In the genomic region with DNA sequence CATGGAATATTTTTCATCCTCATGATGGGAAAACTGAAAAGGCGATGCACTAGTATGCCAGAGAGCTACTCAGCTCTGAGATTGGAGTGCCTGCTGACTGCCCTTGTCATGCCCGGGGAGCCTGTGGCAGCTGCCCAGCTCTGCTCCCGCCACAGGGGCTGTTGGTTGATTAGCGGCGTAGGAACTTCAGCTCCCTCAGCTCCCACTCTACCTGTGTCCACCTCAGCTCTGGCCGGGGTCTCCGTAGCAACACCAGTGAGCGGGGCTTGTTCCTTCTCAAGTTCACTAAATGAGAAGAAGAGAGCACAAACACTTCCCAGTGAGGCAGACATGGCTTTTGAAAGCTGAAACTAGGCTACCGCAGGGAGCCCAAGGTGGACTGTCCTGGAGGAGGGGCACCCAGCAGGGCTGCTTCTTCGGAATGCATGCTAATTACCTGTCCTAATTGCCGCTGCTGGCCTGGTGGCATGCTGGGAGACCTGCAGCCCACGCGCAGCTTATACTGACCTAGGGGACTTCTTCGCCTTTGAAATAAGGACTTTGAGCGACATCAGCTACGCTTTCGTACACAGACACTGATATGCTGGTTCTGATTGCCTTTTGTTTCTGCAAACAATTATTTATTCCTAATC, we compare ENCODE assay signal across 8 mouse cellular contexts.
DNase-seq lines count a peak whose midpoint lies in the region; ATAC-seq and TF ChIP-seq lines count a peak whose summit lies in the region.

No protein-coding gene starts in this region.

- H3K9me3 ChIP-seq in kidney, postnatal 0 days (replicated peaks; ENCODE audit: low read length) = no peaks in the 10 kb centered on the region
- H3K9me3 ChIP-seq in hindbrain, embryonic 10.5 days = no peaks in the 10 kb centered on the region
- no peaks in the 10 kb centered on the region for H3K9me3 ChIP-seq in midbrain, embryonic 11.5 days (ENCODE audit: control insufficient read depth, low read length)

- H3K4me1 ChIP-seq in kidney, postnatal 0 days (replicated peaks; ENCODE audit: insufficient read depth, low read length) = no peaks in the 10 kb centered on the region; the same call in 1 of the 2 replicates
- peaks cover 16% of the 10 kb centered on the region for H3K4me1 ChIP-seq in hindbrain, embryonic 10.5 days (replicated peaks)
- peaks cover 11% of the 10 kb centered on the region for H3K4me1 ChIP-seq in midbrain, embryonic 11.5 days (ENCODE audit: control insufficient read depth, insufficient read depth, low read length)

- ATAC-seq in kidney, postnatal 0 days (replicated peaks; ENCODE audit: low FRiP score, low read depth) = no peak
- no peak for ATAC-seq in midbrain, embryonic 11.5 days (ENCODE audit: low FRiP score)

- H3K36me3 ChIP-seq in kidney, postnatal 0 days (ENCODE audit: insufficient read depth, low read length) = no peaks in the 10 kb centered on the region
- 0 out of 2 replicates have a peak, but pooled peaks cover 5% of the 10 kb centered on the region for H3K36me3 ChIP-seq in hindbrain, embryonic 10.5 days
- no peaks in the 10 kb centered on the region for H3K36me3 ChIP-seq in midbrain, embryonic 11.5 days (ENCODE audit: control insufficient read depth, insufficient read depth, low read length)

- H3K27me3 ChIP-seq in kidney, postnatal 0 days (ENCODE audit: insufficient read depth, low read length) = no peaks in the 10 kb centered on the region
- peaks cover 31% of the 10 kb centered on the region for H3K27me3 ChIP-seq in hindbrain, embryonic 10.5 days (ENCODE audit: insufficient read depth, poor library complexity, severe bottlenecking)
- H3K27me3 ChIP-seq in midbrain, embryonic 11.5 days (ENCODE audit: control insufficient read depth, insufficient read depth, low read length) = no peaks in the 10 kb centered on the region

- WGBS in kidney, postnatal 0 days = 26% methylated on average over 17 of the region's 17 CpGs
- WGBS in hindbrain, embryonic 10.5 days = 7% methylated on average over 17 of the region's 17 CpGs
- WGBS in midbrain, embryonic 11.5 days = 5% methylated on average over 17 of the region's 17 CpGs

- no peak for DNase-seq in kidney, postnatal 0 days (ENCODE audit: low spot score)
- no peak for DNase-seq in kidney, postnatal 14 days
- peak; percentile 17 for DNase-seq in embryo, embryonic 10 days (ENCODE audit: low spot score)
- peak; percentile 23 for DNase-seq in hindbrain, embryonic 10.5 days (ENCODE audit: low spot score)
- peak; percentile 89 for DNase-seq in midbrain, embryonic 11.5 days (ENCODE audit: low spot score, missing footprints)
- no peak for DNase-seq in urinary bladder, adult 18-20 months (ENCODE audit: low spot score in 2 of 2)
- no peak for DNase-seq in layer of hippocampus, adult 8-10 months (ENCODE audit: low spot score in 2 of 2)
- DNase-seq in lung, postnatal 14 days = no peak

- H3K4me2 ChIP-seq in kidney, postnatal 0 days (ENCODE audit: low read length) = peak overlapping the region; percentile 53
- peak overlapping the region; percentile 32 for H3K4me2 ChIP-seq in midbrain, embryonic 11.5 days

- H3K4me3 ChIP-seq in kidney, postnatal 0 days (replicated peaks; ENCODE audit: low read depth, low read length) = peak overlapping the region; percentile 22
- H3K4me3 ChIP-seq in hindbrain, embryonic 10.5 days = peak overlapping the region; percentile 32
- H3K4me3 ChIP-seq in midbrain, embryonic 11.5 days (ENCODE audit: low read depth, low read length) = no peak overlapping the region

- H3K27ac ChIP-seq in kidney, postnatal 0 days = no peak overlapping the region
- peak overlapping the region; percentile 29; the same call in 1 of the 2 replicates for H3K27ac ChIP-seq in hindbrain, embryonic 10.5 days
- no peak overlapping the region for H3K27ac ChIP-seq in midbrain, embryonic 11.5 days (ENCODE audit: low read depth, low read length)

- TF ChIP-seq CTCF in kidney, postnatal 0 days (IDR thresholded peaks at IDR 0.05; ENCODE audit: low read depth) = no peak

- 0 out of 2 replicates have a peak overlapping the region, but pooled peaks have one; percentile 35 for H3K9ac ChIP-seq in kidney, postnatal 0 days (ENCODE audit: low read depth, low read length)
- no peak overlapping the region for H3K9ac ChIP-seq in midbrain, embryonic 11.5 days (ENCODE audit: low read length)

Comparison
In these comparisons a context has a peak if more than half of its experiments do, and no peak if none do; other contexts are left out.
1. DNase-seq: peak in embryo, embryonic 10 days (single experiment), hindbrain, embryonic 10.5 days (single experiment) and midbrain, embryonic 11.5 days (single experiment); none in kidney, postnatal 0 days (single experiment), kidney, postnatal 14 days (single experiment), urinary bladder, adult 18-20 months (0 of 2), layer of hippocampus, adult 8-10 months (0 of 2) and lung, postnatal 14 days (single experiment).